9 mouse cellular contexts compared by ENCODE assay signal in the genomic region with DNA sequence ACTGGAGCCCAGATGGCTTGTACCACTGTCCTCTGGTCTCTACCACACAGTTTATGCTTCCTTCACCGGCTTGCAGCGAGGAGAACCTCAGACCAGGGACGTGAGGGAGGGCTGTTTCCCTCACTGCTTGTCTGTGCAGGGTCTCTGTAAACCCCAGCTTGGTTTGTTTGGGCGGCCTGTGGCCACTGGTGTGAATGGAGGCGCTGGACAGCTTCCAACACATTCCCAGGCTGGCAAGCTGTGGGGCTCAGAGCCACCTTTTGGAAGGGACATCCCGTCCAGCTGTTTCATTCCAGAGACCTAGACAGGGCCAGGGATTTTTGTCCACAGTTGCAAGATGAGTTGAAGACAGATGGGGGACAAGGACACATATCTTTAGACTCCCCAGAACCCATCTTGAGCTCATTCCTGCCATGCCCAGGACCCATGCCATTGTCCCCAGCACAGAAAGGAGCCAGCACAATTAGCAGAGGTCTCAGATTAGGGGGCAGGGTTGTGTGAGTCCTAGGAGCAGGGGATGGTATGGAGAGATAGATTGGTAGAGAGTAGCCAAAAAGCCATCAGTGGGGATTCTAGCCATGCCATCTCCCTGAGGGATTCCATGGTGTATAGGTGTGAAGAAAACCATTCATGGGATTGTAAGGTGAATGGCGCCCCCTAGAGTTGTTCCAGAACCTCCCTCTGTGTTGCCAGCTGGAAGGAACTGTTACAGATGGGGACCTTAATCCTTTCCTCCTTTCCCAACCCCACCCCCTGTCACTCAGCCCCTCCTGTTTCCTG. TPM values are rescaled to one million over a fixed set of nuclear protein-coding genes. Genes with fewer than 3 reads are reported as not detected.
DNase-seq lines count a peak whose midpoint lies in the region; ATAC-seq lines count a peak whose summit lies in the region.
"Had no signal": no experiment of that assay in that cellular context is flagged by ENCODE, and none has a peak within 500 bp of the region (broad histone marks: within the 10 kb centered on the region; RNA-seq: fewer than 3 reads in every experiment).

No protein-coding gene starts in this region.

- H3K27ac ChIP-seq in embryonic facial prominence, embryonic 14.5 days (replicated peaks; ENCODE audit: low read depth, low read length) = peak overlapping the region; percentile 84
- peak overlapping the region; percentile 58 for H3K27ac ChIP-seq in hindbrain, embryonic 16.5 days (ENCODE audit: low read depth, low read length)
- H3K27ac ChIP-seq in midbrain, embryonic 13.5 days = peak overlapping the region; percentile 59; the same call in 1 of the 2 replicates

- peaks cover 4% of the 10 kb centered on the region; the same call in 1 of the 2 replicates for H3K36me3 ChIP-seq in embryonic facial prominence, embryonic 14.5 days (ENCODE audit: control insufficient read depth, insufficient read depth, low read length)
- no peaks in the 10 kb centered on the region for H3K36me3 ChIP-seq in hindbrain, embryonic 16.5 days (ENCODE audit: control insufficient read depth, insufficient read depth, low read length)
- H3K36me3 ChIP-seq in midbrain, embryonic 13.5 days = no peaks in the 10 kb centered on the region

- H3K4me1 ChIP-seq in embryonic facial prominence, embryonic 14.5 days (ENCODE audit: control insufficient read depth, insufficient read depth, low read length) = peaks cover 91% of the 10 kb centered on the region
- H3K4me1 ChIP-seq in hindbrain, embryonic 16.5 days (ENCODE audit: control insufficient read depth, insufficient read depth, low read depth, low read length) = peaks cover 63% of the 10 kb centered on the region
- peaks cover 75% of the 10 kb centered on the region for H3K4me1 ChIP-seq in midbrain, embryonic 13.5 days (replicated peaks)

- no peak overlapping the region for H3K4me3 ChIP-seq in embryonic facial prominence, embryonic 14.5 days (ENCODE audit: low read depth, low read length)
- H3K4me3 ChIP-seq in hindbrain, embryonic 16.5 days (ENCODE audit: low read length) = no peak overlapping the region
- no peak overlapping the region for H3K4me3 ChIP-seq in midbrain, embryonic 13.5 days (replicated peaks)
- H3K4me3 ChIP-seq: erythroblast, embryonic 14.5 days had no signal

- H3K9me3 ChIP-seq in embryonic facial prominence, embryonic 14.5 days (ENCODE audit: control insufficient read depth, low read length) = no peaks in the 10 kb centered on the region
- no peaks in the 10 kb centered on the region for H3K9me3 ChIP-seq in hindbrain, embryonic 16.5 days (ENCODE audit: control insufficient read depth, low read length)
- H3K9me3 ChIP-seq in midbrain, embryonic 13.5 days = no peaks in the 10 kb centered on the region

- DNase-seq in cerebellum, adult 11 months = peak; percentile 50
- peak; percentile 71 for DNase-seq in 3134 (ENCODE audit: extremely low read depth, insufficient read length, low spot score)
- DNase-seq in embryonic facial prominence, embryonic 14.5 days (ENCODE audit: low spot score) = peak; percentile 84
- no peak for DNase-seq in frontal cortex, postnatal 25 days (ENCODE audit: low spot score in 2 of 2)
- DNase-seq in right cerebral cortex, adult 18-20 months = no peak

- peak overlapping the region; percentile 35; the same call in 1 of the 2 replicates for H3K9ac ChIP-seq in embryonic facial prominence, embryonic 14.5 days (ENCODE audit: low read depth, low read length)
- 0 out of 2 replicates have a peak overlapping the region, but pooled peaks have one; percentile 30 for H3K9ac ChIP-seq in hindbrain, embryonic 16.5 days (ENCODE audit: low read depth, low read length)
- 0 out of 2 replicates have a peak overlapping the region, but pooled peaks have one; percentile 30 for H3K9ac ChIP-seq in midbrain, embryonic 13.5 days (replicated peaks)

- ATAC-seq in cerebellum, adult (ENCODE audit: insufficient number of reproducible peaks, low FRiP score, low TSS enrichment) = no peak
- ATAC-seq in embryonic facial prominence, embryonic 14.5 days (ENCODE audit: low read depth) = no peak
- no peak for ATAC-seq in hindbrain, embryonic 16.5 days
- no peak for ATAC-seq in midbrain, embryonic 13.5 days

- 17% methylated on average over 7 of the region's 7 CpGs for WGBS in embryonic facial prominence, embryonic 14.5 days
- WGBS in hindbrain, embryonic 16.5 days = 21% methylated on average over 7 of the region's 7 CpGs
- 33% methylated on average over 7 of the region's 7 CpGs for WGBS in midbrain, embryonic 13.5 days

- H3K4me2 ChIP-seq in embryonic facial prominence, embryonic 14.5 days (ENCODE audit: low read depth, low read length) = peak overlapping the region; percentile 84
- no peak overlapping the region for H3K4me2 ChIP-seq in hindbrain, embryonic 16.5 days (ENCODE audit: low read length)
- H3K4me2 ChIP-seq in midbrain, embryonic 13.5 days (replicated peaks) = no peak overlapping the region

- H3K27me3 ChIP-seq in embryonic facial prominence, embryonic 14.5 days (replicated peaks; ENCODE audit: control insufficient read depth, insufficient read depth, low read length) = no peaks in the 10 kb centered on the region
- H3K27me3 ChIP-seq in hindbrain, embryonic 16.5 days (replicated peaks; ENCODE audit: control insufficient read depth, insufficient read depth, low read length) = no peaks in the 10 kb centered on the region
- H3K27me3 ChIP-seq in midbrain, embryonic 13.5 days = peaks cover 20% of the 10 kb centered on the region

RNA-seq across cellular contexts. Expression of a gene that starts 4.1 kb away (rescaled TPM):
- polyA plus RNA-seq in embryonic facial prominence, embryonic 14.5 days (2014; fragmentation: Nextera tagmentation; extraction: Ambion mirVana) = 46.4 and 50.3 TPM in 2 replicates
- polyA plus RNA-seq in hindbrain, embryonic 16.5 days (2015; fragmentation: Nextera tagmentation; extraction: Ambion mirVana) = 12.1 and 16.7 TPM in 2 replicates
- polyA plus RNA-seq in midbrain, embryonic 13.5 days (2015; fragmentation: Nextera tagmentation; extraction: Ambion mirVana) = 7.5 and 9.1 TPM in 2 replicates

RNA-seq across cellular contexts. Expression of a gene that starts 24.1 kb away (rescaled TPM):
- polyA plus RNA-seq in embryonic facial prominence, embryonic 14.5 days (2014; fragmentation: Nextera tagmentation; extraction: Ambion mirVana) = 22.7 and 23.0 TPM in 2 replicates
- polyA plus RNA-seq in hindbrain, embryonic 16.5 days (2015; fragmentation: Nextera tagmentation; extraction: Ambion mirVana) = 4.6 and 6.3 TPM in 2 replicates
- 10.6 and 11.3 TPM in 2 replicates for polyA plus RNA-seq in midbrain, embryonic 13.5 days (2015; fragmentation: Nextera tagmentation; extraction: Ambion mirVana)

RNA-seq across cellular contexts. Expression of a gene that starts 51.1 kb away (rescaled TPM):
- 0.34 and 0.56 TPM in 2 replicates for polyA plus RNA-seq in embryonic facial prominence, embryonic 14.5 days (2014; fragmentation: Nextera tagmentation; extraction: Ambion mirVana)
- polyA plus RNA-seq in hindbrain, embryonic 16.5 days (2015; fragmentation: Nextera tagmentation; extraction: Ambion mirVana) = 2.0 and 3.0 TPM in 2 replicates
- polyA plus RNA-seq in midbrain, embryonic 13.5 days (2015; fragmentation: Nextera tagmentation; extraction: Ambion mirVana) = 0.58 and 0.99 TPM in 2 replicates
- polyA plus RNA-seq: erythroblast, embryonic 14.5 days had no signal

Comparison
In these comparisons a context has a peak if more than half of its experiments do, and no peak if none do; other contexts are left out.
1. DNase-seq: peak in cerebellum, adult 11 months (single experiment), 3134 (single experiment) and embryonic facial prominence, embryonic 14.5 days (single experiment); none in frontal cortex, postnatal 25 days (0 of 2) and right cerebral cortex, adult 18-20 months (single experiment).
2. Peak in every context shown above with its lines, with median percentiles within 50 percentile points of each other: H3K27ac ChIP-seq and H3K9ac ChIP-seq.